Mouse (Mus musculus) lung, postnatal 36 days (tissue): ENCODE data around the gene C1ql1.
A peak's percentile ranks its signal among the peaks of the same experiment; 100 is the strongest.

ENCODE experiments used
- DNase-seq: peaks from one replicate; pipeline ENCODE4 v3.0.0; 2022; ENCODE audit warnings: mixed read lengths

The C1ql1 gene

GRCm38 (mm10) chr11:102958431-102958830 lies 11.9 kb upstream of the C1ql1 start:
- no peak for DNase-seq

DNA sequence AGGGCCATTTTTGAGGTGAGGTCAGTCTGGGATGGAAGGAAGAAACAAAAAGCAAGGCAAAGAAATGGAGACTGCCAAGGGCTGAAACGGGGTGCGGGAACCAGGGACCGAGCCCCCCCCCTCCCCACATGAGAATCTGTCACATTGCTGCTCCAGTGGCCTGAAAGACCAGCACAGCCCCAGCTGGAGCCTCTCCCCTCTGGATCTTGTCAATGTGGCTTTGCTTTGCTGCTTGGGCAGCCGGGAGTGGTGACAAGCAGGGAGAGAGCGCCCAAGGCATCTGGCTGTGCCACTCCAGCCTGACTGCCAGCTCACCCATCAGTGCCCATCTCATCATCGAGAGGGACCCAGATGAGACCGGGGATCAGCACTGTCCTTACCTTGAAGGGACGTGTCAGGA lies 11.2 kb upstream of the C1ql1 start:
- no peak for DNase-seq

GRCm38 (mm10) chr11:102956962-102957614 lies 10.6 kb upstream of the C1ql1 start:
- DNase-seq = peak; percentile 73

GRCm38 (mm10) chr11:102952922-102953321 lies 6.4 kb upstream of the C1ql1 start:
- no peak for DNase-seq

GRCm38 (mm10) chr11:102948043-102948961 lies 1.8 kb upstream of the C1ql1 start:
- DNase-seq = peak; percentile 35

DNA sequence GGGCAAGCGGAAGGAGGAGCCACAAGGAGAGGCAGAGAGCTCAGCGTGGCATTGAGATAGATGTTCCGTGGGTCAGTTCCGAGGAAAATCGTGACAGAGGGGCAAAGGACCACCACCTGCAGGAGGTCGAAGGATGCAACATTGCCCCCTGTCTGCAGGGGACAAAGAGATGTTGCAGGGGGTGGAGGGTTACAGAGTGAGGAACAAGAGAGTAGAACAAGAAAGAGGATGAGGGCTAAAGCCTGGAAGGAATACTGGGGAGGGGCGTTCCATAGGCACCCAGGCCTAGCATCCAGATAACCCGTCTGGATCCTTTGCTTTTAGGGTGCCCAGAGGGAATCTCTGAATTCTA lies 480 bp upstream of the C1ql1 start:
- no peak for DNase-seq

DNA sequence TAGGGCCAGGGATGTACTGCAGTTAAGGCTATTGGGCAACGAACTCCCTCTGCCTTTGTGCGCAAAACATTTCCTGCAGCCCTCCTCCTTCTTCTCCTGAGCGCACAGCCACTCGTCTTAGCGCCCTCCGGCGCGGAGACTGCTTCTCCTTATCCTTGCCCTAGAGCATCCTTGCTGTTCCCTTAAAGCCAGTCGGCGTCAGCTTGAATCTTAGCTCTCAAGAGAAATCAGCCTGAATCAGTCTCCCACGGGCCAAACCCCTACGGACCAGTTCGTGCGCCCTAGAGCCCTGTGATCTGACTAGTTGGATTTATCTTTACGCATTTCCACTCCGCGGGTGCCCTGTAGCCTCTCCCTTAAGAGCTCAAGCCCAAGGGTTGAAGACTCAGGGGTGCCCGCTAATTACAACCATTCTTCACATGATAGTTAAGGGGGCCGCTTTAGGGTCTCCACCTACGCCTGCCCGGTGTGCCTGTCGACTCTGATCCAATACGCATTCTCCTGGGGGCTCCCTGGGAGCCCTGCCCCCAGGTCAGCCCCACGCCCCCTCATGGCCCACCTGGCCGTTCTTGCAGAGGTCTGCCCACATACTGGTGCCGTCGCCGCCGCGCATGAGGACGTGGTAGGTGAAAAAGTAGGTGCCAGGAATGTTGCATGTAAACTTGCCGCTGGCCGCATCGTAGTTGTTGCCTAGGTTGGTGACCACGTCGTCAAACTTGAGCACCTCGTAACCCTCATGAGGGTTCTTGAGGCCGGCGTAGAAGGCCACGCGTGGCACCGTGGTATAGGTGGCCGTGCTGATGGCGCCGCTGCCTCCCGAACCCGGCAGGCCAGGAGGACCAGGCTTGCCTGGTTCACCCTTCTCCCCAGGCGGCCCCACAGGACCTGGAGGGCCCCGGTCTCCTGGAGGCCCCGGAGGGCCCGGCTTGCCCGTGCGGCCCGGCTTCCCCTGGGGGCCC lies 903 bp downstream of the C1ql1 start:
- no peak for DNase-seq

DNA sequence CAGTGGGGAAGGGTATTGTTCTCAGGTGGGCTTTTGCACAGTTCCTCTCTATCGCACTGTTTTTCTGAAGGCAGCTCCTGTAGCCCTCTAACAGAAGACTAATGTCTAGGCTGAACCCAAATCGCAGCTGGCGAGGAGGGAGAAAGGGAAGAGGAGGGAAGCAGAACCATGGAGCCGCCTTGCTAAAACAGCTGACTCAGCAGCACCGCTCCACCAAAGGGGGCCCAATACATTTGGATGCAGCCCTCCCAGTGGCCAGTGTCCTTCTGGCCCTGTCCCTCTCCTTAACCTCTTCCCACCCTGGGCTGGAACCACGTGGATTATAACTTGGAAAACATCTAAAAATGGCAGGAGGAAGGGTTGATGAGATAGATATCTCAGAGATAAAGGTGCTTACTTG lies 5.3 kb downstream of the C1ql1 start:
- no peak for DNase-seq

DNA sequence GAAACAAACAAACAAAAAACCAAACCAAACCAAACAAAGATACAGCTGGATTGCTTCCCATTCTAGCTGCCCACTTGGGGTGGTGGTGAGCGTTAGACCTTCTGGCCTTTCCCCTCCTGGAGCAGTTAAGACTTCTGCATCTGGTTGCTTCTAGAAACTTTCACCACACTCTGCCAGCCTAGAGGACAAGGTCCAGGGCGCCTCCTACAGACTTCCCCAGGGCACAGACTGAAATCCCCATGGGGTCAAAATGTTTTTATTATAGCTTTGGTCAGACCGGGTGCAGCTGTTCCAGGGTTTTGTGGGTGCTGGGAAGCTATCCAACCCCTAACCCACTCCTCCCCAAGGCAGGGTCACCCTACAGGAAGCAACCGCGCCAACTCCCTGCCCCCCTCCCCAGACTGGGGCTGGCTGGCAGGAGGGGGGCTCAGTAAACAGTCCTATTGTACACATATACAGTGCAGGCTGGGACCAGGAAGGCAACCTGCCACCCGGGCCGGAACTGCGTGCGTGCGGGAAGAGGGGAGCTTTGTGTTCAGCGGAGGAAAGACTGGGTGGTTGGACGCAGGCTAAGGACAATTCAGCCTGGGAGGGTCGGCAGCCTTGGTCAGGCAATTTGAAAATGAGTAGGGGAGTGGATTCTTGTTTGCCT lies 7.3 kb downstream of the C1ql1 start:
- DNase-seq = no peak

GRCm38 (mm10) chr11:102937529-102938182 lies 8.8 kb downstream of the C1ql1 start:
- no peak for DNase-seq

DNA sequence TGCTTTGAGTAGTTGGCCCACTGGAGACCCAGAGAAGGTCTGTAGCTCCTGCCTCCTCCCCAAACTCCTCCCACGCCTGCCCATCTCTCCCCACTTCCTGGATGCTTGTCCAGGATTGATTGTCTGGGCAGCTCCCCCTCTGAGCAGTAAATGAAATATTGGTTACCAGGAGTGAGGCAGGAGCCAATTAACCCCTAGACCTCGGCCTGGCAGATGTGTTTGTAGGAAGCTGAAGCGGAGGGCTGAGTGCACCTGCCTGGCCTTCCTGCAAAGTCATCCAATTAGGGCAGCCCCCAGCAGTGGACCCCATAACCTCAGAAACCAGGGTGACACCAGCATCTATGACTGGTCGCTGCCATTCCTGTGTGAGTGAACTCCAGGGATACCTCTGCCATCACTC lies 10.2 kb downstream of the C1ql1 start:
- no peak for DNase-seq

- no peak for DNase-seq
These were observed 15.8 kb downstream of the C1ql1 start for GRCm38 (mm10) chr11:102930672-102931071.

DNA sequence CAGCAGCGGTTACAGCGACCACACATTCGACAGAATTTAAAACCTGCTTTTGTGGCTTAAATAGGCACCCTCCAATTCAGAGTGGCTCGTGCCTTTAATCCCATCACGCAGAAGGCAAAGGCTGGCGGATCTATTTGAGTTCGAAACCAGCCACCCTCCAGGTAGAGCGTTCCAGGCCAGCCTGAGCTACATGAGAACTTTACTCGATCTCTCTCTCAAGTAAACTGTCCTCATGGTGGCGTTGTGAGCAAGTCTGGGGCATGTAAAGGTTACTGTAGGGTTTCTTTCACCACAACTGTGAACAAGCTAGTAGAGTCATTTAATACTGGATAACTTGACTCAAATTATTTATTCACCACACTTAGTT lies 21.2 kb downstream of the C1ql1 start:
- peak; percentile 41 for DNase-seq

DNA sequence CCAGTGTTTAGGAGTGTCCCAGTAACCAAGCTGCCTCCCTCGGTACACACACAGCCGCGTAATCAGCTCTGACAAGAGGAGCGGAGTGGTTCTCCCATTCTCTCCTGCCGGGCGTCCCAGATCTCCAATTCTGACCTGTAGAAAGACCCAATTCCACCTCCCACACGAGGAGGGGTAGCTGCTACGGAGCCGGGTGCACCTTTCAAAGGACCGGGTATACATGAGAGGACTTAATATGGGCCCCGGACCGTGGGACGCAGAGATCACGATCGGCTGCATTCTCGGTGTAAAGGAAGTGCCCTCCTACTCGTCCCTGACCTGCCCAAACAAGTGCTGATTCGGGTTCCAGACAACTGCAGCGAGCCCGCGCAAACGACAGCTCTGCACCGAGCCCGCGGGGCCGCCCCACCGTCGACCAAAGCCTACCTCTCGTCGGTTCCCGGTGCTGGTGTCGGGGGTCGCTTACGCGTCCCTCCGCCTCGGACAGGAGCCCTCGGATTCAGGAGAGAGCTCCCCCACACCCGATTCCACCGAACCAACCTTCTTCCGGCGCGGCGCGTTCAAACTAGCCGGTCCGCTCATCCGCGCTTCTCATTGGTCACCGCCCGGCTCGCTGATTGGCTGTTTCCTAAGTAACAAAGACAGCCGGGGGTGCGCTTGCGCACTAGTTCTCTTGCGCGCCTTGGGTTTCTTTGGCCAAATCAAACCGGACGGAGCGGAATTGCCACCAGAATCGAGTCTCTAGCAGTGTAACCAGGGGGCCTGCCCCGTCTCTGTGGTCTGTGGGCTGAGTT lies 21.7 kb downstream of the C1ql1 start, which contains the start of gene Kif18b:
TSS of gene Kif18b (minus strand) at position 568 of the 794 bp plus-strand sequence.
- DNase-seq = peak; percentile 98

- no peak for DNase-seq
These were observed 25.0 kb downstream of the C1ql1 start for GRCm38 (mm10) chr11:102921491-102921890.

DNA sequence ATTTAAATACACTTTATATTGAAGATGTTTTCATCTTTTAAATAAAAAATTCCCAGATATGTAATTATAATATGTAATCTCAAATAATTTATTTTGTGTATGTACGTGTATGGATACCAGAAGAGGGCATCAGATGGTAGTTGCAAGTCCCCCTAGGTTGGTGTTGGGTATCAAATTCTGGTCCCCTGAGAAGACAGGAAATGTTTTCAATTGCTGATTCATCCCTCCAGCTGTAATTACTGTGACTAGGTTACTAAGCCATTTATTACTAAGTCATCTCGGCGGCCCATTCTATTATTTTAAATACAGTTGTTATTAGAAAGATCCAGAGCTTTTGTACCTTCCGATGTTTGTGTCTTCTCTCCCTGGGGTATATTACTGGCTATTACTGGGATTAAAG lies 28.4 kb downstream of the C1ql1 start:
- DNase-seq = no peak

DNA sequence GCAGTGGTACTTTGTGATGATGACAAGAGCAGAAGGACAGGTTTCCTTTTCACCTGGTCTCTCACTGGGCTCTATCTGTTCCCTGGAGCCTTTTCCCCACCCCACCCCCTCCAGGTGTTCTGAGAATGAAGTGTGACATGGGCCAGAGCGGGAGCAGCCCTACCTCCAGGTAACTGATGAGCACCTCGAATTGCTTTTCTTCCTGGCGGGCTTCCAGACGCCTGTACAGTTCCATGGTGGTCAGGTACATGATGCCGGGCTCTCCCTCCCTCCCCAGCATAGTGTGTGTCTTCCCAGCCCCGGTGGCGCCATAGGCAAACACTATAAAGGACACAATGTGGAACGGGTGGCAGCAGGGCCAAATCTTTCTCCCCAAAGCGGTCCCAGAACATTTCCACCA lies 31.1 kb downstream of the C1ql1 start:
- DNase-seq = no peak

DNA sequence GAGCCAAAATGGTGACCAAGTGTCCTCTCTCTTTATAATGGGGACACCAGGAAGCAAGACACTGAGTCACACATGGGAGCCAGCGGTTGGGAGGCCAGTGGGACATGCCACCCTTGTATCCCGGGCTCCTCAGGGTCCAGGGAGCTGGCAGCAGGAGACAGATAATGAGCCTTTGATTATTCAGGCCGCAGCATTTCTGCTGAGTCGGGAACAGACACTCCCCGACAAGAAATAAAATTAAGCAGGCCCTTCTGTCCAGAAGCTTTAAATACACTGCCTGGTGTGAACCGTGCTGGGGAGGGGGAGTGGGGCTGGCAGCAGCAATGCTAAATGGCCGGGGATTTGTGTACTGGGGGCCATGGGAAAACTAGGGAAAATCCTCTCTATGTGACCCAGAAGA lies 35.1 kb downstream of the C1ql1 start:
- no peak for DNase-seq

DNA sequence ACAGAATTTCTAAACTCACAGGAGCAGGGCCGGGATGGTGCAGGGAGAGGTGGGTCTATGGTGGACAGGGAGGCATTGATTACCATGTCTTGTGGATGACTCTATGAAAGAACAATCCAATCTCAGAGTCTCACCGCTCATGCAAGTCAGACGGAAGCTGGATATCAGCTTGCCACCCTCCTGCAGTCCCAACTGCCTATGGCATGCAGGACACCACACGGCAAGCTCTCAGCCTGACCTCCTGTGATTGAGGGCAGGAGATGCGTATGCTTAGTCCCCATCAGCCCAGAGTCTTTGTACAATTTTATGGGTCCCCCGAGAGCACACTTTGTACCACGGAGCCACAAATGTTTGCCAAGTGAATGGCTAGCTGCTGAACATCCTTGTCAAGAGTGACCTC lies 42.8 kb downstream of the C1ql1 start:
- no peak for DNase-seq

DNA sequence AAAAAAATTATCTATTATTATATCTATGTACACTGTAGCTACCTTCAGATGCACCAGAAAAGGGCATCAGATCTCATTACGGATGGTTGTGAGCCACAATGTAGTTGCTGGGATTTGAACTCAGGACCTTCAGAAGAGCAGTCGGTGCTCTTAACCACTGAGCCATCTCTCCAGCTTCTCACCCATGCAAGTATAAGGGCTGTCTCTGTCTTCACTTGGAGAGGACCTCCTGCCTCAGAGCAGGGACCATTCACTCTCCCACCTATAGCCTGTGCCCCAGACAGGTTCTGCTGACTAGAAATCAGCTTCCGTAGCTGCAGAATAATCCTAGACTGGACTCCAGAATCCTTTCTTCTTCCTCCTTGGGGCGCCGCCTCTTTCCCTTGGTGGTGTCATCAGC lies 44.4 kb downstream of the C1ql1 start:
- DNase-seq = no peak

- DNase-seq = no peak
These were observed 45.3 kb downstream of the C1ql1 start for GRCm38 (mm10) chr11:102901199-102901598.
